Mouse (Mus musculus): ENCODE measurements around the gene Adra2b.

DNA sequence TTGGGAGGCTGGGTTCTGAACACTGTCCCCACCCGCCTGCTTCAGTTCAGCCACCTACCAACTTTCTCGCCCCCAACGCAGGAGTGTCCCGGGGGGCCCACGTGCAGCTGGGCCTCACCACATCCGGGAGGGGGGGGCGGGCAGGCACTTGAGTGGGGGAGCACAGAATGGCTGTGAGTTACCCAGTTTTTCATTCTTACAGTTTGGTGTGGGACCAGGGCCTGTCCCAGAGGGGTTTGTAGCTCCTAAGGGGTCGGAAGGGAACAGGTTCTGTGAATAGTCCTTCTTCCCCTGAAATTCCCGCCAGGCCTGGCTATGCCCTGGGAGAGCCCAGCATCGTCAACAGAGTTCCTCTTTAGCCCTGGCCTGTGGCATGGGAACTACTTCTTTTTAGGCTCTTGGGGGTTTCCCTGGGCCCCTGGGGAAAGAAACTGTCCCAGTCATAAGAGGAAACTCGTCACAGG, 27.9 kb upstream of the Adra2b start:
- TF ChIP-seq CTCF (IDR thresholded peaks at IDR 0.05; ENCODE audit: borderline replicate concordance, extremely low read depth, insufficient read depth, insufficient read length) (no peak), POLR2A (IDR thresholded peaks at IDR 0.05; ENCODE audit: borderline replicate concordance, extremely low read depth, insufficient read depth, insufficient read length, poor library complexity, severe bottlenecking) (no peak)
